Comparison of ENCODE assay signal across 8 mouse cellular contexts in genomic region chr15:11064558-11065411, GRCm38 (mm10). TPM values are rescaled to one million over a fixed set of nuclear protein-coding genes. Genes with fewer than 3 reads are reported as not detected.
DNase-seq lines count a peak whose midpoint lies in the region; ATAC-seq and TF ChIP-seq lines count a peak whose summit lies in the region.

Gene Adamts12 (plus strand): TSS chr15:11064790.

- peak; percentile 97 for DNase-seq in adipocyte (ENCODE audit: low spot score)
- DNase-seq in embryo, embryonic 11 days, result peak; percentile 82
- DNase-seq in heart, adult 8-10 months (ENCODE audit: low spot score), result peak; percentile 80
- DNase-seq in kidney, adult 18-20 months, result peak; percentile 64
- peak; percentile 31 for DNase-seq in lung, adult 2 months
- peak; percentile 46 for DNase-seq in ovary, postnatal 10 days (ENCODE audit: low spot score)
- DNase-seq in layer of hippocampus, adult 11-12 months (ENCODE audit: low spot score), result no peak

- no peak for ATAC-seq in inflammation-experienced regulatory T-cells, adult 6 months

- 1% methylated on average over 25 of the region's 25 CpGs for WGBS in lung, adult 2 months

- H3K4me1 ChIP-seq in lung, adult 2 months (ENCODE audit: control insufficient read depth, insufficient read depth, low read length), result peaks cover 9% of the 10 kb centered on the region

- H3K4me3 ChIP-seq in lung, adult 2 months (replicated peaks; ENCODE audit: extremely low read depth, low read depth, low read length), result peak within 1 kb of the TSS; percentile 46

- 0 out of 2 replicates have a peak, but pooled peaks have one; percentile 12 for TF ChIP-seq POLR2A in lung, adult 2 months (IDR thresholded peaks at IDR 0.05; ENCODE audit: borderline replicate concordance, extremely low read depth, low read depth, low read length)

- TF ChIP-seq CTCF in lung, adult 2 months (IDR thresholded peaks at IDR 0.05; ENCODE audit: insufficient read depth, low read length), result no peak

RNA-seq across cellular contexts. Expression of gene Adamts12, which starts in this region (rescaled TPM):
- 1 to 10 TPM; 1.1 to 1.4 (median 1.2) TPM for total RNA-seq in heart, adult 8-10 months (2022)
- polyA plus RNA-seq in lung, adult 2 months (2012; rRNA removed), result 0.74 and 1.2 TPM in 2 replicates
- not detected for polyA plus RNA-seq in inflammation-experienced regulatory T-cells, adult 6 months (2017; shearing (Covaris generic))
